Mouse (Mus musculus) right cerebral cortex, postnatal 36 days (tissue): ENCODE measurements around the gene 4930556J24Rik.
"Not testable (repeated sequence)": the region's sequence is repeated elsewhere in the genome, so short reads cannot be mapped to it uniquely, and the experiment has no call there.

Experiments
- DNase-seq, 2 experiments: peaks; one replicate each; pipeline ENCODE4 v3.0.0; 2022; ENCODE audit warnings: low spot score in 2 of 2, mixed read lengths in 1 of 2

The 4930556J24Rik gene

GRCm38 (mm10) chr11:3973081-3973480 is 3.5 kb downstream of the 4930556J24Rik start:
- DNase-seq, result no peak

GRCm38 (mm10) chr11:3970361-3970760 is 6.2 kb downstream of the 4930556J24Rik start:
- no peak for DNase-seq

DNA sequence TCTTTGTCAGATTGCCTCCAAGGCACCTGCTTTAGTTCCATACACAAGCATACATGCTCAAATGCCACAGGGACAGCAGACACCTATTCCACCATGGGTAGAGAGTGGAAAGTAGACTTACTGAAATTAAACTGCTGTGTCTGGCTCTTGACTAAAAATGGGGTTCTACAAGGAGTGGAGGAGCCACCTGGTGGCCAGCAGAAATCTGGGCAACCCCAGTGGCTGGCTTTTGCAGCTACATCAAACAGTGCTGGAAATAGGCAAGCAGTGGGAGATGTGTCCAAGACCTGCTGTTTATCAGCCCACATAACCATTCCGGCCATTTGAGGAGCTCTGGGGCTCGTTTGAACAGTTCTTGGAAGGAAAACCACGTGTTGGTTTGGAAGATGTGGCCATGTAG is 6.7 kb downstream of the 4930556J24Rik start:
- no peak for DNase-seq

GRCm38 (mm10) chr11:3964416-3965172 is 12.0 kb downstream of the 4930556J24Rik start:
- no peak for DNase-seq

DNA sequence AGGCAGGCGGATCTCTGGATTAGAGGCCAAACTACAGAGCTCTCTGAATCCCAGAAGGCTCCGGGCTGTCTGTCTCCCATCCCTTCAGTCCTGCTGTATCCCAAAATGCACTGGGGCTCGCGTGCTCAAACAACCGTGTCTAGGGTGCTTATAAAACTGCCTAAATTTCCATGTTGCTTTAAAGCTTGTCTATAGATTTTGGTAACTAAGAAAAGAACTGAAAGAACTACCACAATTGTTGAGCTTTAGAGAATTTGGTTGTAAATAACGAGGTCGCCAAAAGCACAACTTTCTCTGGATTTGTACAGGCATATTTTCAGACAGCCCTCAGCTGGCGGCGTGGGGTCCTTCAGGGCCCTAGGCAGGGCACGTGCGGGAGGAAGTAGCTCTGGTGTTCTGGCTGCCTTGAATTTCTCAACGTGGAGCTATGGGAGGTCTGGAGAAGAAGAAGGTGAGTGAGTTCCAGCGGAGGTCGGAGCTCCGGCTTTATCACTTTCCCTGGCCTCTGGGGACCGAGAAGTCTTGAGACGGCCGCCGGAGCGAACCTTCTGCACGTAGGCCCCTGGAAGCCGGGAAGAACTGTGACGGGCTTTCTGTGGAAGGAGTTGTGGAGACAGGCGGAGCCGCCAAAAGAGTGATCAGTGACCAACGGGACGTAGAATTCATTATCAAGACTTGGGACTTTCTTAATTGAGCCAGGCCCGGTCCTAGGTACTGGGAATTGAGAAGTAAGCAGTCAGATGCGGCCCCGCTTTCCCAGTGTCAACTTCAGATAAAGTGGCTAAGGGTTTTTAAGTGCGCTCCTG is 12.8 kb downstream of the 4930556J24Rik start, which contains the start of gene Pes1:
Gene Pes1, plus strand, starts transcription at position 366 of the 806 bp plus-strand sequence.
- peak; percentile 74 to 78 for DNase-seq

DNA sequence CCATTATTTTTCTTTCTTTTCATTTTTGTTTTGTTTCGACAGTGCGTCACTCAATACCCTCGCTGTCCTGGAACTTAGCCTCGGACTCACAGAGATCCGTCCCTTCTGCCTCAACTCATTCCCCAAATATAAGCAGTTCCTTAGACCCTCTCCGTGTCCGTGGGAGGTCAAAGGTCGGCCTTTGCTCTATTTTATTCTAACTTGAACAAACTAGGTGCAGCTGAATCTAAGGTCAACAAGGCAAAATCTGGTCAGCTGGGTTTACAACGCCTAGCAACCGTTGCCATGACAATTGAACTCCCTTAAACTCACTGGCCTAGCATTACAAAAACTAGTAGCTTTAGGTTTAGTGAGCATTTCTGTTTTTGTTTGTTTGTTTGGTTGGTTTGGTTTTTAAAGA is 13.4 kb downstream of the 4930556J24Rik start:
- no peak for DNase-seq

- no peak for DNase-seq
These were observed 14.8 kb downstream of the 4930556J24Rik start for GRCm38 (mm10) chr11:3961761-3962160.

- DNase-seq, result no peak
These were observed 15.7 kb downstream of the 4930556J24Rik start for GRCm38 (mm10) chr11:3960901-3961300.

GRCm38 (mm10) chr11:3955371-3955770 is 21.2 kb downstream of the 4930556J24Rik start:
- not testable (repeated sequence) for DNase-seq

DNA sequence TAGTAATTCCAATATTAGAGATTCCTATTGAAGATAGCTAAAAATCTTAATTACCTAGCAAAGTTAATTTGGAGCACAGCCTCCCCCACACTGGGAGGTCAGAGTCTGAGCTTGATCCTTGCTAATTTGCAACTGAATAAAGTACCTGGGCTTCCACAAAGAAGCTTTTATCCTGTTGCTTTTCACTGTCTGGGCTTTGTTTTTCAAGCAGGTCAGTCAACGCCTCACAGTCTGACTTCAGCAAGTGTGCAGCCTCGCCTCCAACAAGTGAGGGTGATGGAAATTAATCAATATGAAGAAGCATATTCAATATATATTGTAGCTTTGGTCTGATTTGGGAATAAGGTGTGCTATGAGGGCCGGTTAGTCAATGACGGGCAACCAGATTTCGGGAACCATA is 21.7 kb downstream of the 4930556J24Rik start:
- DNase-seq, result not testable (repeated sequence)

GRCm38 (mm10) chr11:3946386-3946785 is 30.2 kb downstream of the 4930556J24Rik start:
- no peak for DNase-seq

- no peak for DNase-seq
These were observed 35.2 kb downstream of the 4930556J24Rik start for GRCm38 (mm10) chr11:3941371-3941770.

DNA sequence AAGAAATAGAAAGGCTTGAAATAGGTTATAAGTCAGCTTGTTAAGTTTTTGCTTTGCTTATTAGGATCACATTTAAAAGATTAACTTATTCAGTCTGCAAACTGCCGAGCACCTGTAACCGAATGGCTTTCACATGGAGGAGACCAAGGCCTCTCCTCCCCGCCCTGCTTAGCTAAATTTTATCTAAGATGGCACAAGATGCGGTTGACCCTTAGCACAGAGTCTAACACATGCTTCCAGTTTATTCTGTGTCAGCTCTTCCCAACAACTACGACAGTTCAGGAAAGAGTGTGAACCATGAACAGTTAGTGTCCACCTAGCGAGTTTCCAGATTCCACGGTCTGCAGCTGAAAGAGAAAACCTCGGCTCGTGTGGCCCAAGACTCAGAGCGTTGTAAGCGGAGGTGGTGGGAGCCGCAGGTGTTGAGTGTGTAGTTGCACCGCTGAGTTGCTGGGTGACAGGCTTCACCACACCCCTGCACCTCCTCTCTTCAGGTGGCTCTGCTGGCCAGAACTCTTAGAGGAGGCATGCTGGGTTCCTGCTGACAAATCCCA is 39.2 kb downstream of the 4930556J24Rik start:
- DNase-seq, result no peak

DNA sequence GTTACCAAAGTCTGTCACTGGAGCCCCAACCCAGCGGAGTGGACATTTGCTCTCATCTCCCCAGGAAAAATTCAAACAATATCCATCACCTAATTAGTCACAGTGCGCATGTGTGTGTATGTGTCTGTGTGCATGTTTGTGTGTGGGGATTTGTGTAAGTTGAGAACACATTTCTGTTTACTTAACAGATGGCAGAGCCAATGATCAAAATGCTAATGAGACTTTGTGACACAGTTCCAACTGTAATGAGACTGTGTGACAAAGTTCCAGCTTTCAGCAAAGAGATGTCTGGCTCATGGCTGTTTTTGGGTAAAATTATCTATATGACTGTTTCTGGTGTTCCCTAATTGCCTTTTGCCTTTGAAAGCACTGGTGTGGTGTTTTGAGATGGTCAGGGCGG is 40.3 kb downstream of the 4930556J24Rik start:
- no peak for DNase-seq

GRCm38 (mm10) chr11:3935135-3935534 is 41.4 kb downstream of the 4930556J24Rik start:
- no peak for DNase-seq

GRCm38 (mm10) chr11:3933756-3934285 is 42.8 kb downstream of the 4930556J24Rik start:
- no peak for DNase-seq

GRCm38 (mm10) chr11:3931511-3932211 is 44.9 kb downstream of the 4930556J24Rik start, which contains the start of gene Tcn2:
Gene Tcn2, minus strand, starts transcription at chr11:3932159.
- peak; percentile 45 to 53 for DNase-seq

GRCm38 (mm10) chr11:3930931-3931330 is 45.6 kb downstream of the 4930556J24Rik start:
- no peak for DNase-seq

GRCm38 (mm10) chr11:3930019-3930418 is 46.6 kb downstream of the 4930556J24Rik start:
- no peak for DNase-seq

GRCm38 (mm10) chr11:3925916-3926315 is 50.7 kb downstream of the 4930556J24Rik start:
- no peak for DNase-seq

DNA sequence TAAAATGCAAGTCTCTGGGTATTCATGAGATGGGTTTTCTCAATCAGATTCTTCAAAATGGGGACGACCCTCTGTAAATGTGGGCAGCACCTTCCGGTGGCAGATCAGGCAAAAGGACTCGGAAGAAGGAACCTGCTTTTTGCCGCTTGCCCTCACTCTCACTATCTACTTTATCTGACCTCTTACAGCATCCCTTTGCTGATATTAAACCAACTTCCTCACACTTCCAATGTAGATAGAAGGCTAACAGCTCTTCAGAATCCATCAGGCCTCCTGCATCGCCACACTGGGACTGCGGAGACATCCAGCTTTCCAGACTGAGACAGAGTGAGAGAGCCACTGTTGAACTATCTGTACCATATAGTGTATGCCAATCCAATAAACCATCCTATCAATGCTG is 53.8 kb downstream of the 4930556J24Rik start:
- no peak for DNase-seq
